Mouse (Mus musculus) layer of hippocampus, adult 11-12 months (tissue): ENCODE data around the gene Sun1.
A peak's percentile ranks its signal among the peaks of the same experiment; 100 is the strongest.

Source experiments
- DNase-seq: peaks from one replicate; pipeline ENCODE4 v3.0.0; 2022; ENCODE audit warnings: low spot score

Sun1 gene

DNA sequence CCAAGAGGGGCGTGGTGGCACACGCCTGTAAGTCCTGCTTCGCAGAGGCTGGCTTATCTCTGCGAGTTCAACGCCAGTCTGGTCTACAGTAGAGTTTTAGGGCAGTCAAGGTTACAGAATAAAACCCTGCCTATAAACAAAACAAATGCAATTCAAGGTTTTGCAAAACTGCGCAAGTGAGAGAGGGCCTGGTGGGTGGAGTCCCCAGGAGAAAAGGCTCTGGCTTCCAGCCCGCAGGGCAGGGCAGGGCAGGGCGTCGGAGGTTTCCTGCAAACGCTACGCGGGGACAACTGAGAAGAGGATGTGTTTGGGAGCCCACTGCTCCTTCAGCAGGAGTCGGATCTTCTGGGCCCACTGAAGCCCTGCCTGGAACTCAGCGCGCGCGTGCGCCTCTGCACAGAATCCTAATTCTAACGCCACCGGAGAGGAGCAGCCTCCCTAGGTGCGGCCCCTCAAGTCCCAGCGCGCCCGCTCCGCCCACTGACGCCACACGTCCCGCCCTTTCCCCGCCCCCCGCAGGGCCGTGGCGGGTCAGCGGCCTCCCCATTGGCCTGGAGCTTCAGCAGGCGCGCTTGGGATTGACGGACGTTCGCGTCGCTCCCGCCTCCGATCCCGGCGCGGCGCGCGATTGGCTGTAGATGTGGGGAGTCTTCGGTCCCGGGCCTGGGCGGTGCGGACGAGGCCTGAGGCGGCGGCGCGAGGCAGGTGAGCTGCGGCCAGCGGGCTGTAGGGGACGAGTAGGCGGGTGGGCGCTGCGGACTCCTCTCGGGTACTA lies at the start of gene Sun1:
Gene Sun1 (plus strand): TSS at position 643 of the 775 bp plus-strand sequence.
- DNase-seq = peak; percentile 99

DNA sequence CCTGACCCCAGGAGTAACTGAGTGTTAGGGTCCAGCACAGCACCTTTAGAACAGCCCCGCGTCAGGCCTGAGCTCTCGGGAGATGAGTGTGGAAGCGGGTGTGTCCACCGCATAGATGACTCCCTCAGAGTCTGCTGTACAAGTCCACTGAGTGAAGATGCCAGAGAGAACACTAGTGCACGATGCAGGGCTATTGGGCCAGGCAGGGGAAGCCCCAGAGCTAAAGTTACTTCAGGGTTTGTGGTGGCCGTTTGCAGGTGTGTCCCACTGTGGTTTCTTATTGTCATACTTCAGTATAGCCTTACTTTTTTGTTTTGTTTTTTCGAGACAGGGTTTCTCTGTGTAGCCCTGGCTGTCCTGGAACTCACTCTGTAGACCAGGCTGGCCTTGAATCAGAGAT lies 39.5 kb upstream of the Sun1 start:
- DNase-seq = no peak

DNA sequence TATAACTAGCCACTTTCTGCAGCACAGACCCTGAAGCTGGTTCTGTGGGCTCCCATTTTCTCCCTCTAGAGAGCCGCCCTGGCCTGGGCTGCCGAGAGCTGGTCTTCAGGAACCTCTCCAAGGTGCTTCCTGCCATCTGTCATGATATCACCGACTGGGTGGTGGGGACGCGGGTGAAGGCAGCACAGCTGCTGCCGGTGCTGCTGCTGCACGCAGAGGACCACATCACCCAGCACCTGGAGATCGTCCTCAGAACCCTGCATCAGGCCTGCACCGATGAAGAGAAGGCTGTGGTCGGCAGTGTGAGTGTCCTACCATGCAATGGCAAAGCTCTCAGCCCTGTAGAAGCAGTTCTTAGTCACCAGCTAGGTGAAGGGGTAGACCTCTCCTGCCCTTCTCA lies 38.8 kb upstream of the Sun1 start:
- no peak for DNase-seq

DNA sequence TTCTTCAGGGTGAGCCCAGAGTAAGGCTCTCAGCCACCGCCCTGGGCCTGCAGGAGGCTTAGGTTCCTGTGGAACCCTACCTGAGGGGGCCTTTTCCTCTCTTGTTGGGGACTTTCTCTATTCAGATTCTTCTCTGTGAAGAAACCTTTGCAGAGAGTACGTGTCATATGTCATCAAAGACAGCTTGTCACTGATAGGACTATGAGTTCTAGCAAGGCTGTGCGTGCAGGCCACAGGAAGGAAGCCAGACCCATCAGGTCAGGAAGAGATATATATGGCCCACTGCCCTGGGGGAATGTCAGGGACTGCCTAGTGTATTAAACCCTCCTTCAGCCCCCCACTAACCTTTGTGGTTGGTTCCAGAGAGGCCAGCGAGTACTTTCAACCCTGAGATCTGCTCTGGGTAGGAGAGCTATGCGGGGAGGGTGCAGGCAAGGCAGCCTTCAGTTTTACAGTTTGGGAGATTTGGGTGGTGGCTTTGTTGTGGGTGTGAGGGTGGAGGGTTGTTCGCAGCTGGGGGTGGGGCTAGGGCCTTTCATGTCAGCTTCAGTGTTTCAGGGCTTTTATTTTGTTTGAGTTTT lies 33.6 kb upstream of the Sun1 start:
- no peak for DNase-seq

DNA sequence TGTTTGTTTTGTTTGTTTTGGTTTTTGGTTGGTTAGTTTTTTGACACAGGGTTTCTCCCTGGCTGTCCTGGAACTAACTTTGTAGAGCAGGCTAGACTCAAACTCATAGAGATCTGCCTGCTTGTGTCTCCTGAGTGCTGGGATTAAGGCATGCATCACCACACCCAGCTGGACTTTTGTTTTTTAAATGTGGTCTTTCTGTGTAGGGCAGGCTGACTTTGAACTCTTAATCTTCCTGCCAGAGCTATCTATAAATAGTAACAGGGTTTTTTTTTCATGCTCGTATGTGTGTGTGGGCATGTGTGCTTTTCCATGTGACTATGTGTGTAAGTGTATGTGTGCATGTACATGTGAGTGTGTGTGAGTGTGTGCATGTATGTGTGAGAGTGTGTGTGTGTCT lies 32.9 kb upstream of the Sun1 start:
- no peak for DNase-seq

DNA sequence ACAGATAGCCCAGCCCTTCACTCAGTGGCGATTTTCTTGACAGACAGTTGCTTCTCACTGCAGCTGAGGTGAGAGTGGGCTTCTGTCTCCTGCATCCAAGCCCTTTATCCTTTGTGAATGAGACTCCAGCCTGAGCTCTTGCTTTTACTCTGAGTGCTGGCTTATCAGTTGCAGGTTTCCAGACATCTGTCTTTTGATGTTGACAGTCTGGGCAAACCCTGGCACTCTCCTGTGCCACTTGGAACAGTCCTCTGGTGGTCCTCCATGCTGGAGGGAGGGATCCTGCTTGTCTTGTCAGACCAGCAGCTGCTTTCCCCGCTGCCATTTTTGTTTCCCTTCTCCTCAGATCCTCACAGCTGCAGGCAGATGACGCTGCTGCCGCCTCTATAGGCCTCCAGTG lies 28.5 kb upstream of the Sun1 start:
- no peak for DNase-seq

DNA sequence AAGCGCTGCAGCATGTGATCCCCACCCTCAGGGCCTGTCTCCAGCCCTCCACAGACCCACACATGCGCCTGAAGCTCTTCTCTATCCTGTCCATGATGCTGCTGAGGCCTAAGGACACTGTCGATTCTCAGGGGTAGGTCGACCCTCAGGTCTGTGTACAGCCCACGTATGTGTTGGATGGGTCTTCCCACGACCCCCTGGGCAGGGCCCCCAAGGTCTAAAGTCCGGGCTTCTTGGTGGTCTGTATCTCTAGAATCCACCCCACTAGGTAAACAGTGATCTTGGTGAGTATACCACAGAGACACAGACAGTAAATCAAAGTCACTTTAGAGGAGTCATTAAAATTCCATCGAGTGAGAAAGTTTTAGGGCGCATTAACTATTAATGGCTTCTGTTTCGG lies 26.3 kb upstream of the Sun1 start:
- no peak for DNase-seq

DNA sequence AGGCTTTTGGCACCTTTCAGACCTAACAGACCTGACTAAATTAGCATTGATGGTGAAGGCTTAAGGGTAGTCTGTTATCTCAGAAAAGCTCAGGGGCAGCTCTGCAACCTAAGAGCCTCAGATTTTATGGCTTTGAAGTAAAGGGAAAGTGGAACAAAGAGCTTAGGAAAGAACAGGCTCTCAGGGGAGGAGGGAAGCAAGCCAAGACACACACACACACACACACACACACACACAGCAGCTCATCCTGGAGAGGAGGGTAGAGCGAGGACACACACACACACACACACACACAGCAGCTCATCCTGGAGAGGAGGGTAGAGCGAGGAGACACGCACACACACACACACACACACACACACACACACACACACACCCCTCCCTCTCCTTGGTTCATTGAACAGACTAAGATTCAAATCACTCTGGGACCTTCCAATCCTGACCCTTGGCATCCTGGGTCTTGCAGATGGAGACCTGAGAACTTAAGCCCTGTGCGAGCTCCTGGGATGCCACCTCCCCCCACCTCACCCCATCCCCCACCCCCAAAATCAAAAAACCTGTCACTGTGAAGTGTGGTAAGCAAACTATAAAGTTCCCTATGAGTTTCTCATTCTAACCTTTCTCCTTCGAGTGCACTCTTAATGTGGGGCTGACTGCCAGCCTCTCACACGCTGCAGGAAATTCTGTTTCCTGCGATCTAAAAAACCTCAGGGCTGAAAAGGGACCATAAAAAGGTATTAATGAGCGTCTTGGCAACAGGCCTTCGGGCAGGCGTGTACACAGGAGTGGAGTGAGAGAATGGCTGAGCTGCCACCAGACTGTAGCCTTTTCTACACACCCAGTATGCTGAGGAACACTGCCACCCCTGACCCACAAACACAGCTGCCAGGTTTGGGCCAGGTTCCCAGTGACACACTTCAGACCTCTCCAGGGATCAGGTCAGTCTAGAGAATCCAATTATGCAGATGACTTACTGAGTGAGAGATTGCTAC lies 25.6 kb upstream of the Sun1 start:
- no peak for DNase-seq

DNA sequence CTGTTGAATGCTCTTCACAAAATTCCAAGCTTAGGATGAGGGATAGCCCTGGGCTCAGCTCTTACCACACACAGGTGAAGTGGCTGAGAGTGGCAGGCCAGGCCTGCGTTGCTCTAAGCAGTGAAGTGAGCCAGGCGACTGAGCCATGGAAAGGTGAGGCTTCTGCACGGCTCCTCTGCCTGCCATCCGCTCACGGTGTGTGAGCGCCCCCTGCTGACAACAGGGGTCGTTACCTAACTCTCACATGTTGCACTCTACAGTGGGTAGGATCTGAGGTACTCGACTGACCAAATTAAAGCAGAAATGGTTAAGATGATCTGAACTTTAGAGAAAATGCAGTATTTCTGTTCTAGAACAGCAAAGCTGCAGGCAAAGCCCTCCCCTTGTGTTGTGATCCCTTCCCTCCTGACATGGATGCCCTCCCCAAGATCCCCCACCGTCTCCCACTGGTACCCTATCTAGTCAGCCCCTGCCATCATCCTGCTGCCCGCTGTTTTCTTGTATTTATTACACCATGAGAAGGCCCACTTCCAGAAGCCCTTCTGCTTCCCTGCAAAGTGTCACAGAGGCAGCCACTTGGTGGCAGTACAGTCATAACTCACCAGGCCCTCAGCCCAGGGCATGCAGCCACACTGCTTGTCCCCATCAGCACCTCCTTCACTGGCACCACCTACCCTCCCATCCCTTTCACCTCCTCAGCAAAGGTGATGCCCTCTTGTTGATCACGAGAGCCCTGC lies 21.4 kb upstream of the Sun1 start:
- DNase-seq = peak; percentile 79

DNA sequence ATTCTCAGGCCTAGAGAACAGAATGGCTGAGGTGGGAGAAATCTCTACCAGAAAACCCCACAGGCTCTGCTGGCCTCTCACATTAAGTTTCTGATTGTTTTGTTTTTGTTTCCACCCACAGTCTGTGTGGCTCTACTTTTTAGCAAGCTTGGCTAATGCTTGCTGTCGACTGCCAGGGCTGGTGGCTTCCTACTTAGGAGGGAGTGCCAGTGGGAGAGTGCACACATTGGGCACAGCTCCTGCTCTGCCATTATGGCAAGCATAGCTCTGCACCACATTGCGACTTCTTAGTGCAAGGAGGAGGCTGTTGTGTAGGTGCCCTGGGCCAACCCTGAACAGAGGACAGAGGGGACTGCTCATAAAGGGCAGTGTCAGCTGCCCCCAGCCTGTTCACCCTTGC lies 17.3 kb upstream of the Sun1 start:
- DNase-seq = no peak

DNA sequence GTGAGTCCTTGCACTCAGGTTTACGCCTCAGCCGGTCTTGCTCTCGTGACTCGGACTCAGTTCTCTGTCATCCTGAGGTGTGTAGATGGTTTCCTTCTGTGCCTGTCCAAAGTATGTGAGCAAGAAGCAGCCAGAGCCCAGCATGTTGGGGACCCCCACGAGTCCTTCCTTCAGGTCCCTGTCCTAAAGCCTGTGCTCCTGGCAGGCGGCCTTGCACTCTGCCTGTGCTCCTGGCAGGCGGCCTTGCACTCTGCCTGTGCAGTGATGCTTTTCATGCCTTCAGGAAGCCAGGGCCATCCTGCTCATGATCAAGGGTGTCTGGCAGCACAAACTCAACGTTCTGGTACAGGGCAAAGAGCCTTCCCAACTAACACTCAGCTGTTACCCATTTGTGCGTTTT lies 16.8 kb upstream of the Sun1 start:
- no peak for DNase-seq

DNA sequence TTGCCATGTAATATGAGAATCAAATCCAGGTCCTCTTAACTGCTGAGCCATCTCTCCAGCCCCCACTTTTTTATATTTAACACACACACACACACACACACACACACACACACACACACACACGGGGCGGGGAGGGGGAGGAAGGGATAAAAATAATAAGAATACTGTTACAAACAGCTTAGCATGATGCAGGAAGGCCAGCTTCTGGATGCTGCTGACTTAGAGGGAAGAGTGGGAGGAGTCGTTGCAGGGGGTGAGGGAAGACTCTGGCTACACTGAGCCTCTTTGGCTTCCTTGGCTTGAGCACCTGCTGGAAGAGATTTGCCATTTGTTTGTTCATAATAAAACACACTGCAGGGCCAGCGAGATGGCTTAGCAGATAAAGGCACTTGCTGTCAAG lies 15.5 kb upstream of the Sun1 start:
- DNase-seq = no peak

DNA sequence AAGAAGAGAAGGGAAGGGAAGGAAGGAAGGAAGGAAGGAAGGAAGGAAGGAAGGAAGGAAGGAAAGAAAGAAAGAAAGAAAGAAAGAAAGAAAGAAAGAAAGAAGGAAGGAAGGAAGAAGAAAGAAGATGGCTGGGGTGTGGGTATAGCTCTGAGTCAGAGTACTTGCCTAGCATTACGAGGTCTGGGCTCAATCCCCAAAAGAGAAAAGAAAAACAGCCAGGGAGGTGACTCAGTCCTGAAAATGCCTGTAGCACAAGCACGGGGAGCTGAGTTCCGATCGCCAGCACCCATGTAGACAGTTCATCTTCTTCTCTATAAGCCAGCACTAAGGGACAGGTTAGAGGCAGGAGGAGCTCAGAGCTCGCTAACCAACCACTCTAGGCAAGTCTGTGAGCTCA lies 10.7 kb upstream of the Sun1 start:
- no peak for DNase-seq

DNA sequence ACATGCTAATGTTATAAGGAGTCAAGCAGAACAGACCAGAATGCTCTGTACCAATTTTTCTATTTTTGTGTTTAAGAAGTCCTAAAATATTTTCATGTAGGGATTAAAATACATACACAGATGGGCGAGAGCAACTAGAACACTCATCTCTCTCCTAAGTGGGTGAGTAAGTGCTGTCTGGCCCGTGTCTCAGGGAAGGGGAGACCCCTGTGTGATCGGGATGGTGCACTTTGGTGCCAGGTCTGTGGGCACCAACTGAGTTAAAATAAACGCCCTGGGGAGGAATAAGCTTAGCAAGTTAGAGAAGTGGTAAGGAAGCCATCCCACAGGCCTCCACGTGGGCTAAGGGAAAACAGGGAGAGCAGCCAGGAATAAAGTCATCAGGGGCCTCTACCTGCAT lies 9.5 kb upstream of the Sun1 start:
- DNase-seq = peak; percentile 29

DNA sequence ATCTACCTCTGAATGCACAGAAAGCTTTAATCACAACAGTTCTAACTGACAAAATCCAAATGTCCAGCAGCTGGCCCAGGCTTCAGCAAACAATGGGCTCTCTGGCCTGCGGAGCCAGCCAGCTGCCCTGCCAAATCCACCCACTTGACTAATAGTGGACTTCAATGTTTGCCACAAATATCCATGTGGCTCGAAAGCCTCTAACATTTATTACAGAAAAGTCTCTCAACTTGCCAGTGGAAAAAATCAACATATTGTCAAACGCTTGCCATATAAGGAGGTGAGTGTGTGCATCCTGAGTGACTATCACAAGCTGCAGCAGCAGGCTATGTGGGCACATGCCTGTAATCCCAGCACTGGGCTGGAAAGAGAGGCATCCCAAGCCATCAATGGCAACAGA lies 1.7 kb upstream of the Sun1 start:
- no peak for DNase-seq

DNA sequence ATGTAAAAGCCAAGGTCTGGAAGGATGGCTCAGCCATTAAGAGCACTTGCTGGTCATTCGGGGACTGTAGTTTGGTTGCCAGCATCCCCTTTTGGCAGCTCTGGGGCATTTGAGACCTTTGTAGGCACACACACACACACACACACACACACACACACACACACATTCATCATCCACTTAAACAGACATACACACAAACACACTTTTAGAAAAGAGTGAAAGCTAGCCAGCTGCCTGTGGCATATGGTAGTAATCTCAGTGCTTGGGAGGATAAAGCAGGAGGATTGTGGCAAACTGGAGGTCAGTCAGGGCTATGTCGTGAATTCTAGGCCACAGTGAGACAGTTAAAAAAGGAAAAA lies 822 bp upstream of the Sun1 start:
- no peak for DNase-seq

DNA sequence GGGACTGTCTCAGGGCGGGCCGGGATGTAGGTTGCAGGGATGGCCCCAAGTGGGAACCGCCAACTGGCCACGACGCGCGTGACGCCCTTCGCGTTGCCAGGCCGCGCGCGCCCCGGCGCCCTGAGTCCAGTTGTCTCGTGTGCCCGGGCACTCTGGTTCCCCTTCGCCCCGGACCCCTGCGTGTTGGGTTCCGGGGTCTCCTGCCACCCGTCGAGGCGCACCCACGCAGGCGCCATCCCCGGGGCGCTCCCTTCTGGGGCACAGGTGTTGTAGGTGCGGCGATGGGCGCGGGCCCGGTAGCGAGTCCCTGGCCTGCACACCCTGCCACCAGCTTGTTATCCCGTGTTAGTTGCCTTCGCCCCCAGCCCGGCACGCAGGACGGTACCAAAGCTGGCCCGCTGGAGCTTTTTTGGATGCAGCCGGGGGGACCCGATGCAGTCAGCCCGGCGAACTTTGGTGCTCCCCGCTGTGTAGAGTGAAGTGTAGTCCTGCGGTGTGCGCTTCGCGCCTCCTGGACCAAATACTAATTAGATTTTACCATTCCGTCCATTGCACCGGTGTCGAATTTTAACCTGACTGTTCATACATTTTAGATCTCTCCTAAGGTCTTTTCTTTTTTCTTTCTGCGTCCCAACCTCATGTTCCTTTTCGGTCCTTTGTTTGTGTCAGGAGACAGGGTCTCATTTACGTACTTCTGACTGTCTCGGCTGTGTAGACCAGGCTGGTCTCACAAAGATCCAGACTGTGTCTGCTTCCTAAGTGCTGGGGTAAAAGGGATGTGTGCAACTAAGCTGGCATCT lies 533 bp downstream of the Sun1 start:
- no peak for DNase-seq

DNA sequence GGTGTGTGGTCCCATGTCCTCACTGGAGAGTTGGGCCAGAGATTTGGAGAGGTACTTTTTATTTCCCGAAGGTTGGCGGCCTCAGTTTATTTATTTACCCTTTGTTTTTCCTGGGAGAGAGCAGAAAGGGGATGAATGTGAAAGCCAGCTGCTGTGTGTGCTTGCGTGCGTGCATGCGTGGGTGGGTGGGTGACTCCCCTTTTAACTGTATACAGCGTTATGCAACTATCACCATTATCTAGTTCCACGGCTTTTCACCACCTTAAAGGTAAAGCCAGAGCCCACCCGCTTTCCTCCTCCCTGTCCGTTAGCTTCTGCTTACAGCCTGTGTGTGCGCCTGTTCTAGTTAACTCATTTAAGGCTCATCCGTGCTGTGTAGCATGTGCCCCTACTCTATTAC lies 1.7 kb downstream of the Sun1 start:
- DNase-seq = no peak

DNA sequence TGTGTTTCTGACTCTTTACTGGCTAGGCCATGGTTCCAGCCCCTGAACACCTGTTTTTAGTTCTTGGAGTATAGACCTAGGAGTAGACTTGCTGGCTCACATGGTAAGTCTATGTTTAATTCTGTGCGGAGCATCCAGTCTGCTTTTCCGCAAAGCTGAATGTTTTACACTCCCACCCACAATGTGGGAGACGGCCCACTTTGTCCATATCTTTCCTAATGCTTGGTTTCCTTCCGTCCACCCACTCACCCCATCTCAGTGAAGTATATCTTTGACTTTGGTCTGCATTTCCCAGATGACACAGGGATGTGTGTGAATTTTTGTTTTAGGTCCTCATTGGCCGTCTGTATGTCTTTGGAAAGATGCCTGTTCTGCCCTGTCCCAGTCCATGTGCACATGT lies 2.9 kb downstream of the Sun1 start:
- no peak for DNase-seq

DNA sequence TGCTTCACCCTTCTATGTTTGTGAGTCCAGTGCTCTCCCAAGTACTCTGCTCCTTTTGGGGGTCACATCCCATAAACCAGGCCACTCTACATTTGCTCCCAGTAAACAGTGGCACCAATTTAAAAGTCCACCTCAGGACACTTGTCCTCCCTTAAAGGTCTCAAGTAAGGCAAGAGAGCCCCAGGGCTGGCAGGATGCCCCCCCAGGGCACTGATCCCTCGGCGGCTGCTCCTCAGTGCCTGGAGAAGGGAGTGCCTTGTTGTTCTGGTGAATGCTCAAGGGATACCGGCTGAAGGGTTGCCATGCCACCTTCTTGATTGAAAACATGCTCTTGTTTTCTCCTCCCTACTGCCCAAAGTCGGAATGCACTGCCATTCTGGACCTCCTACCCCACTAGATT lies 5.6 kb downstream of the Sun1 start:
- no peak for DNase-seq

DNA sequence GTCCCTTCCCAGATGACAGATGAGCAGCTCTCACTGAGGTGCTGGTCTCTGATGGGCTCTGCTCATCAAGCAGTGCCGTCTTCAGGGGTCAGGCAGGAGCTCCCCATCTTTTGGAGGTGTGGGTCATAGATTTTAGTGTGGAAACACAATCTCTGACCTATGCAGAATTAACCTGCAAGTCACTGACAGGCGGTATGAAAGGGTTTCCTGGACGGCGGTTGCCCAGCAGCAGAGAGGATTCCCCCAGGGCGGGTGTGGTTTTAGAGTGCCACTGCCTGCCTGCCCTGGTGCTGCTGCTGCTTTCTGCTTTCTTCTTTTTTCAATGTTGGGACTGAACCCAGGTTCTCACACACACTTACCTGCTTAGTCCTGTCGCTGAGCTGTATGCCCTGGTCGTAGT lies 6.1 kb downstream of the Sun1 start:
- DNase-seq = no peak

DNA sequence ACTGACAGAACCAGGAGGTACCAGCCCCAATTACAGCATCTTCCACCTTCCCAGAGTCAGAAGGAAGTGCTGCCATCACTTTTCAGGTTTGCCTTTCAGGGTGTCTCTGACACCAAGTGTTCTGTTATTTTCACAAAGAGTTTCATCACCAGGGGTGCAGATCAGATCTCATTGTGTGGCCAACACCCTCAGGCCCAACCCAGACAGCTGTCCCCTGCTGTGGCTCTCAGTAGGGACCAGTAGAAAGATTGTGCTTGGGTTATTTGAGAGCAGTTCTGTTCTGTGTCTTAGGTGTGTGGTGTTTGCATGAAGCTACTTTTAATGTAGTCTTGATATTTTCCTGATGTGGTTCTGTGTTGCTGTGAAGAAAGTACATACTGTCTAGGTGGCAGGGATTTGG lies 7.7 kb downstream of the Sun1 start:
- no peak for DNase-seq
